Mouse (Mus musculus): ENCODE results near the gene Thop1.
"Not testable (repeated sequence)": the region's sequence is repeated elsewhere in the genome, so short reads cannot be mapped to it uniquely, and the experiment has no call there.

Thop1 gene

GRCm38 (mm10) chr10:81069836-81070235 is at the start of gene Thop1:
Gene Thop1 (plus strand): TSS chr10:81070035.
- DNase-seq (ENCODE audit: low read depth, low spot score) = peak; percentile 100

GRCm38 (mm10) chr10:81020207-81020606 is 49.6 kb upstream of the Thop1 start:
- DNase-seq (ENCODE audit: low read depth, low spot score) = no peak

GRCm38 (mm10) chr10:81021547-81022110 is 48.2 kb upstream of the Thop1 start:
- no peak for DNase-seq (ENCODE audit: low read depth, low spot score)

DNA sequence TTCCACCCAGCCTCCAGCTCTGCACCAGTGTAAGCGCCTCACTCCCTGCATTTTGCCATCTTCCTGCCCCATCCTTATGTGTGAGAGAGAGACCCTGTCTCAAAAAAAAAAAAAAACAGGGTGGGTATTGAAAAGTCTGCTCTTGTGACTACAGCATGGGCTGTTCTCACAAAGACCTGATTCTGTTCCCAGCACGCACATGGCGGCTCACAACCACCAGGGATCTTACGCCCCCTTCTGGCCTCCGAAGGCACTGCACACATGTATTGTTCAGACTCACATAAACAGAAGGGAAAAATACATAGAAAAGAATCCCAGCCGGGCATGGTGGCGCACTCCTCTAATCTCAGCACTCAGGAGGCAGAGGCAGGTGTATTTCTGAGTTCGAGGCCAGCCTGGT is 47.1 kb upstream of the Thop1 start:
- DNase-seq (ENCODE audit: low read depth, low spot score) = peak; percentile 39

- no peak for DNase-seq (ENCODE audit: low read depth, low spot score)
These were observed 45.4 kb upstream of the Thop1 start for GRCm38 (mm10) chr10:81024346-81024937.

GRCm38 (mm10) chr10:81025047-81025621 is 44.7 kb upstream of the Thop1 start:
- DNase-seq (ENCODE audit: low read depth, low spot score) = no peak

- DNase-seq (ENCODE audit: low read depth, low spot score) = no peak
These were observed 44.1 kb upstream of the Thop1 start, which contains the start of gene Diras1 for GRCm38 (mm10) chr10:81025639-81026275. Gene Diras1 (minus strand): TSS chr10:81025662.

DNA sequence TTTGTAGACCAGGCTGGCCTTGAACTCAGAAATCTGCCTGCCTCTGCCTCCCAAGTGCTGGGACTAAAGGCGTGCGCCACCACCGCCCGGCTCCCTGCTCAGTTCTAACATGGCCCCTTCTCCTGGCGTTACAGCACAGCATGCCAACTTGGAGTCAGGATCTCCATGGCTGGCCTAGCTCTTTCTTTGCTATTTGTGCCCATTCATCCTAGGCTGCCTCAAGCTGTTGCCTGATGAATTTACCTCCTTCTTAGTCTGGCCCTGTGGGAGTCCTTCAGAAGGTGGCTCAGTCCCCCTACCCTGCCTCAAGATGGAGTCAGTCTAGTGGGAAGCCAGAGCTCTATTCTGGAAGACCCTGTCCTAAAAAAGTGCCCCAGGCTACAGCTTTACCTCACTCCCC is 43.0 kb upstream of the Thop1 start:
- no peak for DNase-seq (ENCODE audit: low read depth, low spot score)

GRCm38 (mm10) chr10:81027331-81027730 is 42.5 kb upstream of the Thop1 start:
- peak; percentile 91 for DNase-seq (ENCODE audit: low read depth, low spot score)

DNA sequence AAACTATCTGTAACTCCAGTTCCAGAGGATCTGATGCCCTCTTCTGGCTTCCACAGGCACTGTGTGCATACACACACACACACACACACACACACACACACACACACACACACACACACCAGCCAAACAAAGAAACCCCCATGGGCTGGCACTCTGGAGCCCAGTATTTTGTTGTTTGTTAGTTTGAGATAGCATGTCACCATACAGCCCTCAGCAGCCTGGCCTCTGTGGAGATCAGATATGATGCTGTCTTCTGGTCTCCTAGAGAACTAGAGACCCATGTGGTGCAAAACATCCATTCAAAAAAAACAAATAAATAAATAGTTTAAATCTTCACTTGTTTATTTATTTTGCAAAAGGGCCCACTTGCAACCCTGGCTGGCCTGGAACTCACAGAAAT is 41.6 kb upstream of the Thop1 start:
- no peak for DNase-seq (ENCODE audit: low read depth, low spot score)

- no peak for DNase-seq (ENCODE audit: low read depth, low spot score)
These were observed 40.8 kb upstream of the Thop1 start for GRCm38 (mm10) chr10:81029031-81029430.

DNA sequence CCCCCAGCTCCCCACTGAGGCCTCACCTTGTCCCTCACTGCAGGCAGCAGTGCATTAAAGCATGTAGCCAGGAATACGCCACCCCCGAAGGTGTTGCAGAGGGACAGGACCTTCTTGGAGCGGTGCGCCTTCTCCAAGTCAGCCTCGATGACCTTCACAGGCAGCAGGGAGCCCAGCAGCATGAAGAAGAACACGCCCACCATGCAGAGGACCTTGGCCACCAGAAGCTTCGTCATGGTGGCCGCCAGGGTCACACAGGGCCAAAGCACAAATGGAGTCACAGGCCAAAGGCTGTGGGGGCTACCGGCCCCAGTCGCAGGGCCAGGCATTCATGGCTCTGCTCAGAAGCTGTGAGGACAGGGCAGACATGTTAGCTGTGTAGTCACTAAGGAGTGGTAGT is 36.2 kb upstream of the Thop1 start:
- no peak for DNase-seq (ENCODE audit: low read depth, low spot score)

DNA sequence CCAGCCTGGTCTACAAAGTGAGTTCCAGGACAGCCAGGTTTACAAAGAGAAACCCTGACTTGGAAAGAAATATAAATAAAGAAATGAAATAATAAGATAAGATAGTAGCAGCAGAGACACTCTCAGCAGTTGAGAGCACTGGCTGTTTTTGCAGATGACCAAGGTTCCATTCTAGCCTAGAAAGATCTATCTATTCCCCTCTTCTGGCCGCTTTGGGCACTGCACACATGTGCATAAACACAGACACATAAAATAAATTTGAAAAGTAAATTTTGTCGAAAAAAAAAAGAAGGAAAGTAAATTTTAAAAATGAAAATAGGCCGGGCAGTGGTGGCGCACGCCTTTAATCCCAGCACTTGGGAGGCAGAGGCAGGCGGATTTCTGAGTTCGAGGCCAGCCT is 33.6 kb upstream of the Thop1 start:
- peak; percentile 73 for DNase-seq (ENCODE audit: low read depth, low spot score)

DNA sequence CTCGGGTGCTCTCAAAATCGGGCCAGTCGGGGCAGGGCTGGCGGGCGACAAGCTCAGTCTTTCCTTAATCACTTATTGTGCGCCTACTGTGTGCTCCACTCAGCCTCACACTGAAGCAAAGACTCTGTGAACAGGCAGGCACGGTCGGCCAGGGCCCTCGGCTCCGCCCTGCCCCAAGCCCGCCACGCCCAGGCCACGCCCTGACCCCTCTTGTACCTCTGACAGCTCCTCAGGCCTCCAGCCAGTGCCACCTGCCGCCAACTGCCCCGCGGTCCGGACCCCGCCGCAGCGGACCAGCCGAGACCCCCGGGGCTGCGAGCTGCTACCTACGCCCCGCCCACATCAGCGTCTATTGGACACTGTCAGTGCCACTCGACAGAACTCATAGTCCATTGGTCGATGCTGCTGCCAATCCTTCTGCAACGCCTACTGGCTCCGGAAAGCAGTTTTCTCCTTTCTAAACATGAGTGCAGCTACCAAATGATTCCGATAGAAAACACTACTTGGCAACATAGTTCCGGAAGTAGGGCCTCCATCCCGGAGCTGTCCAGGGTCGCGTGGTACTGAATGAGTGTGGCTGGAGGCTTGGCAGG is 32.8 kb upstream of the Thop1 start, which contains the start of gene Slc39a3:
Gene Slc39a3 (minus strand): TSS at position 439 of the 593 bp plus-strand sequence.
- peak; percentile 98 for DNase-seq (ENCODE audit: low read depth, low spot score)

DNA sequence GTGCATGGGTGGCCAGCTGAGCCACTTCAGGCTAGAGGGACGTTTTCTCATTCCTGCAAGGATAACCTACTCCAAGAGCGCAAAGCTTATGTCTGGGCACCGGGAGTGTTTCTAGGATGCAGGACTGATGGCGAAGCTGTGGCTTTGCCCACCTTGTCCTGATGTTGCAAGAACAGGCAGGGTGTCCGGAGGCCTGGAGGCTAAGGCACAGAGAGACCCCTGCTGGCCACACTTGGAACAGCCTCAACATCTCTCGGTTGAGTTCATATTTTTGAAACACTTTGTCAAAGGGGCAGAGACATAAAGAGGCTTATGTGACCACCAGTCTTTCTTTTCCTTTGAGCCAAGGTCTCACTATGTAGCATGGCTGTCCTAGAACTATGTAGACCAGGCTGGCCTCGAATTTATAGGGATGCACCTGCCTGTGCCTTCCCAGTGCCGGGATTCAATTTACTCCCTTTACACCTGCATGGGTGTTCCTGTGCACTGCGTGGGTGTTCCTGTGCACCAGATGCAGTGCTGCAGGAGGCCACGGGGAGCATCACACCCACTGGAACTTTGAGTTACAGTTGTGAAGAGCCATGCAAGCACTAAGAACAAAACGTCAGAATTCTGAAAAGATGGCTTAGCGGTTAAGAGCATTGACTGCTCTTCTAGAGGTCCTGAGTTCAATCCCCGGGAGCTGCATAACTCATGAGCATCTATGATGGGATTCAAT is 28.2 kb upstream of the Thop1 start:
- peak; percentile 80 for DNase-seq (ENCODE audit: low read depth, low spot score)

- DNase-seq (ENCODE audit: low read depth, low spot score) = not testable (repeated sequence)
These were observed 24.6 kb upstream of the Thop1 start for GRCm38 (mm10) chr10:81045246-81045645.

GRCm38 (mm10) chr10:81050645-81051044 is 19.2 kb upstream of the Thop1 start:
- DNase-seq (ENCODE audit: low read depth, low spot score) = peak; percentile 67

DNA sequence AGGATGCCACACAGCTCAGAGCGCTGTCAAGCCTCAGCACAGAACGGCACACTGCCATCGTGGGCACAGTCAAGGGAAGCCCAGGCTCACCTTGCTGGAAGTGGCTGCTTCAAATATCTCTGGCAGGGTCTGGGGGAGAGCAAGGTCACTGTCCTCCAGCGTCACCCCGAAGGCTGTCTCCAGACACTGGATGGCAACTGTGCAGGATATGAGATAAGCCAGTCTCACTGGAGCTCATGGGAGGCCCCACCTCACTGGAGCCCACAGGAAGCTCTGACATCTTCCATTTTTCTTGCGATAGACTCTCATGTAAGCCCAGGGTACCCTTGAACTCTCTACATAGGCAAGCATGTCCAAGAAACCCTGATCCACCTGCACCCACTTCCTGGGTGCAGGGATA is 18.7 kb upstream of the Thop1 start:
- DNase-seq (ENCODE audit: low read depth, low spot score) = no peak

DNA sequence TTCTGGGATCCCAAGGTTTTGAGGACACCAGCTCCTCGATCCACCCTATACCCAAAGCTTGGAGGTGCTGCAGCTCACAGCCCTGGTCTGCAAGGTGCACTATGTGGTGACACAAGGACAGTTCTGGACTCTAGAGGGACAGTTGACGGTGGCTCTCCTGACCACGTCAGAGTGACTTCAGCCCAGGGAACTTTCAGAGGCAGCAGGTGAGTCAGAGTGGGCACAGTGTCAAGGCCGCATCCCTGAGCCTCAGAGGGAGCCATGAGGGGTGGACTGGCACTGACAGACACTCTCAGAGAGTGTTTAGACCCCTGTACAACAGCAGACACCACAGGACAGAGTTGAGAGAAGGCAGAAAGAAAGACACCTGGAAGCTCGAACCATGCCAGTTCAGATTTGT is 17.3 kb upstream of the Thop1 start:
- no peak for DNase-seq (ENCODE audit: low read depth, low spot score)

- DNase-seq (ENCODE audit: low read depth, low spot score) = no peak
These were observed 14.7 kb upstream of the Thop1 start for GRCm38 (mm10) chr10:81055169-81055568.

DNA sequence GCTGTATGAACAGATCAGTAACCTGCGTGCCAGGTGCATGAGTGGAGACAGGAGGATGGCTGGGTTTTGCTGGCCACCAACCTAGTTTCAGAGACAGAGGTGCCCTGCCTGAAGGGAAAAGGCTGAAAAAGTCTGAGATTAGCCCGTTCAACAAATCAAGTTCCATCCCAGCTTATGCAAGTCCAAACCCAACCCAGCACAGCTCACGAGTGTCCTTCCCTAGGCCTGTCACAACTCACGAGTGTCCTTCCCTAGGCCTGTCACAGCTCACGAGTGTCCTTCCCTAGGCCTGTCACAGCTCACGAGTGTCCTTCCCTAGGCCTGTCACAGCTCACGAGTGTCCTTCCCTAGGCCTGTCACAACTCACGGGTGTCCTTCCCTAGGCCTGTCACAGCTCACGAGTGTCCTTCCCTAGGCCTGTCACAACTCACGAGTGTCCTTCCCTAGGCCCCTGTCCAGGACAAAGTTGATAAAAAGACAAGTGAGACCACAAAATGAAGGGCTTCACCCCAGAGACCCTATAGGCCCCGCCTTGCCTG is 14.0 kb upstream of the Thop1 start:
- not testable (repeated sequence) for DNase-seq (ENCODE audit: low read depth, low spot score)

Data from 3T3-L1 (cell line).